Mouse (Mus musculus) CH12.LX (cell line): ENCODE data around the gene Arfgap1. TPM values are rescaled to one million over a fixed set of nuclear protein-coding genes. Genes with fewer than 3 reads are reported as not detected.

Experiments used
- DNase-seq: peaks from one replicate; pipeline ENCODE4 v3.0.0-alpha.2; 2013; ENCODE audit errors: extremely low read depth
- H3K27ac ChIP-seq: 2 replicates; pipeline ENCODE4 v1.5.1; 2012; ENCODE audit warnings: low read depth, mild to moderate bottlenecking, control low read depth, moderate library complexity; ENCODE audit not compliant: insufficient read depth
- H3K27me3 ChIP-seq: replicated peaks from 2 replicates; pipeline ENCODE3; 2012; ENCODE audit warnings: inconsistent platforms
- H3K36me3 ChIP-seq, 2 experiments: replicated peaks in 1 of 2; 2 replicates each; pipeline versions ENCODE3 to v1.6.1; 2012; ENCODE audit warnings: inconsistent platforms in 1 of 2, low read length in 1 of 2, mild to moderate bottlenecking in 1 of 2, mixed read lengths in 1 of 2, moderate library complexity in 1 of 2; ENCODE audit not compliant: control insufficient read depth in 1 of 2, insufficient read depth in 1 of 2
- H3K4me1 ChIP-seq, 2 experiments: 2 replicates each; pipeline ENCODE4 v1.6.1; 2012; ENCODE audit warnings: inconsistent platforms in 1 of 2, moderate library complexity in 1 of 2; ENCODE audit not compliant: insufficient read depth in 2 of 2, control insufficient read depth in 1 of 2
- H3K4me2 ChIP-seq: 2 replicates; pipeline ENCODE4 v1.6.1; 2012; ENCODE audit warnings: low read depth, mild to moderate bottlenecking, control low read depth; ENCODE audit not compliant: poor library complexity, insufficient read depth, severe bottlenecking
- H3K4me3 ChIP-seq, 3 experiments: fragments of 150-350 bp in 1 of 3; sonication (generic) in 1 of 3; replicated peaks in 1 of 3; 2 replicates each; pipeline versions ENCODE3 to v1.5.1; 2011 to 2012; ENCODE audit warnings: low read depth in 2 of 3, low read length in 2 of 3, mild to moderate bottlenecking in 2 of 3, moderate library complexity in 2 of 3, control low read depth in 1 of 3, improper control_type of control experiment in 1 of 3, inconsistent platforms in 1 of 3, mixed read lengths in 1 of 3; ENCODE audit not compliant: poor library complexity in 1 of 3
- H3K79me2 ChIP-seq: replicated peaks from 2 replicates; pipeline ENCODE4 v1.6.1; 2012; ENCODE audit warnings: mild to moderate bottlenecking, moderate library complexity; ENCODE audit not compliant: control insufficient read depth, poor library complexity, insufficient read depth, severe bottlenecking; ENCODE audit errors: extremely low read depth
- H3K9ac ChIP-seq: 2 replicates; pipeline ENCODE4 v1.6.1; 2012; ENCODE audit warnings: low read depth, mild to moderate bottlenecking, control low read depth, moderate library complexity; ENCODE audit not compliant: insufficient read depth
- H3K9me3 ChIP-seq: replicated peaks from 2 replicates; pipeline ENCODE3; 2012; ENCODE audit warnings: low read length, inconsistent platforms, mixed read lengths
- BHLHE40 ChIP-seq: IDR thresholded peaks from 2 replicates; pipeline ENCODE4 v1.6.1; 2011; ENCODE audit warnings: mild to moderate bottlenecking, low read depth, low read length, improper control_type of control experiment
- CHD1 ChIP-seq: IDR thresholded peaks from 2 replicates; pipeline ENCODE4 v1.6.1; 2012; ENCODE audit warnings: low read depth, low read length, improper control_type of control experiment, inconsistent platforms
- CHD2 ChIP-seq: IDR thresholded peaks from 2 replicates; pipeline ENCODE4 v1.6.1; 2011; ENCODE audit warnings: low read length, improper control_type of control experiment
- CTCF ChIP-seq, 2 experiments: IDR thresholded peaks in 1 of 2; conservative IDR thresholded peaks in 1 of 2; 2 replicates each; pipeline ENCODE4 v1.5.1; 2011 to 2012; ENCODE audit warnings: low read depth in 2 of 2, low read length in 2 of 2, improper control_type of control experiment in 1 of 2, inconsistent platforms in 1 of 2, mild to moderate bottlenecking in 1 of 2, moderate library complexity in 1 of 2
- E2F4 ChIP-seq: IDR thresholded peaks from 2 replicates; pipeline ENCODE4 v1.6.1; 2011; ENCODE audit warnings: low read depth, low read length, improper control_type of control experiment; ENCODE audit not compliant: insufficient replicate concordance
- EP300 ChIP-seq: IDR thresholded peaks from 2 replicates; pipeline ENCODE4 v1.6.1; 2011; ENCODE audit warnings: low read length, improper control_type of control experiment
- HCFC1 ChIP-seq: IDR thresholded peaks from 2 replicates; pipeline ENCODE4 v1.6.1; 2012; ENCODE audit warnings: low read depth, mild to moderate bottlenecking, inconsistent platforms, low read length, improper control_type of control experiment
- IRF4 ChIP-seq: IDR thresholded peaks from 2 replicates; pipeline ENCODE4 v1.6.1; 2014; ENCODE audit warnings: low read depth, mild to moderate bottlenecking, inconsistent platforms, low read length, improper control_type of control experiment
- JUN ChIP-seq: IDR thresholded peaks from 2 replicates; pipeline ENCODE4 v1.6.1; 2011; ENCODE audit warnings: low read depth, mild to moderate bottlenecking, low read length, improper control_type of control experiment, moderate library complexity; ENCODE audit not compliant: insufficient read depth
- JUND ChIP-seq: conservative IDR thresholded peaks from 2 replicates; pipeline ENCODE4 v1.6.1; 2011; ENCODE audit warnings: low read depth, low read length, improper control_type of control experiment
- KAT2A ChIP-seq: IDR thresholded peaks from 2 replicates; pipeline ENCODE4 v1.6.1; 2012; ENCODE audit warnings: low read length, improper control_type of control experiment, inconsistent platforms; ENCODE audit not compliant: insufficient replicate concordance
- MAFK ChIP-seq: IDR thresholded peaks from 2 replicates; pipeline ENCODE4 v1.6.1; 2011; ENCODE audit warnings: low read length, improper control_type of control experiment; ENCODE audit not compliant: insufficient replicate concordance
- RAD21 ChIP-seq: IDR thresholded peaks from 2 replicates; pipeline ENCODE4 v1.6.1; 2011; ENCODE audit warnings: low read depth, mild to moderate bottlenecking, low read length, improper control_type of control experiment, moderate library complexity
- TCF12 ChIP-seq: IDR thresholded peaks from 2 replicates; pipeline ENCODE4 v1.6.1; 2014; ENCODE audit warnings: low read depth, mild to moderate bottlenecking, inconsistent platforms, low read length, improper control_type of control experiment
- UBTF ChIP-seq: IDR thresholded peaks from 2 replicates; pipeline ENCODE4 v1.6.1; 2012; ENCODE audit warnings: low read depth, mild to moderate bottlenecking, inconsistent platforms, low read length, improper control_type of control experiment, moderate library complexity
- USF1 ChIP-seq: IDR thresholded peaks from 2 replicates; pipeline ENCODE4 v1.6.1; 2014; ENCODE audit warnings: low read depth, mild to moderate bottlenecking, inconsistent platforms, low read length, improper control_type of control experiment
- ZC3H11A ChIP-seq: IDR thresholded peaks from 2 replicates; pipeline ENCODE4 v1.6.1; 2012; ENCODE audit warnings: low read depth, mild to moderate bottlenecking, inconsistent platforms, low read length, improper control_type of control experiment
- ZKSCAN1 ChIP-seq: IDR thresholded peaks from 2 replicates; pipeline ENCODE4 v1.6.1; 2012; ENCODE audit warnings: low read depth, inconsistent platforms, low read length, improper control_type of control experiment, borderline replicate concordance
- ZNF384 ChIP-seq: IDR thresholded peaks from 2 replicates; pipeline ENCODE4 v1.6.1; 2012; ENCODE audit warnings: low read depth, low read length, improper control_type of control experiment, inconsistent platforms
- dilution Hi-C: fragments of 300-500 bp; cut with MboI; formaldehyde crosslinking; loops from 2 replicates; pipeline ENCODE4 v1.14.3; 2020; ENCODE audit warnings: low sequenced_read_pairs; ENCODE audit not compliant: extremely low pct_unique_long_range_greater_than_20kb, extremely low pct_ligation_motif_present
- in situ Hi-C: fragments of 300-500 bp; cut with MboI; formaldehyde crosslinking; loops from 3 replicates; pipeline ENCODE4 v1.14.3; 2019; ENCODE audit warnings: low sequenced_read_pairs, low pct_ligation_motif_present, low pct_unique_long_range_greater_than_20kb, mixed read lengths
- polyA plus RNA-seq: library from polyadenylated mRNA; unstranded; fragments of >175 nt; gene quantifications from 2 replicates; pipeline ENCODE4 v1.2.1, GENCODE M21; 2012; ENCODE audit warnings: low read depth; ENCODE audit not compliant: insufficient read length
- total RNA-seq, 2 experiments: library from RNA; depleted of rRNA; stranded (reverse); fragments of 300-350 nt in 1 of 2; fragments of >200 nt in 1 of 2; gene quantifications; 2 replicates each; pipeline ENCODE4 v1.2.3; 2012 to 2014

Gene Arfgap1
- total and polyA plus RNA-seq, 3 experiments: 21.3 to 37.5 (median 32.4) TPM

GRCm38 (mm10) chr2:181007054-181007453 lies 40.0 kb downstream of the Arfgap1 start:
- H3K9me3 ChIP-seq: no peaks in the 10 kb centered on the region
- TF ChIP-seq USF1 (no peak), UBTF (no peak), CTCF (conservative IDR thresholded peaks at IDR 0.05 in 1 of 2, IDR thresholded peaks at IDR 0.05 in 1 of 2; ENCODE audit: low read depth in 2 of 2, low read length in 2 of 2) (no peak), KAT2A (no peak), E2F4 (no peak), CHD1 (no peak), CHD2 (no peak), RAD21 (no peak), IRF4 (no peak), HCFC1 (no peak), MAFK (no peak), TCF12 (no peak)
- TF ChIP-seq, all 38 proteins: peak for 0
- dilution Hi-C loops: no loop called here
- no peak overlapping the region for H3K4me3 ChIP-seq
- no peaks in the 10 kb centered on the region for H3K79me2 ChIP-seq
- no peak for DNase-seq
- in situ Hi-C loops: no loop called here
- peaks cover 36% of the 10 kb centered on the region for H3K27me3 ChIP-seq
- H3K36me3 ChIP-seq: no peaks in the 10 kb centered on the region
- H3K27ac ChIP-seq: no peak overlapping the region
- H3K4me1 ChIP-seq: no peaks in the 10 kb centered on the region
- H3K9ac ChIP-seq: no peak overlapping the region
- no peak overlapping the region for H3K4me2 ChIP-seq

GRCm38 (mm10) chr2:181008339-181008738 lies 41.3 kb downstream of the Arfgap1 start:
- H3K4me3 ChIP-seq: no peak overlapping the region
- H3K4me2 ChIP-seq: no peak overlapping the region
- DNase-seq: no peak
- no peak overlapping the region for H3K9ac ChIP-seq
- H3K27me3 ChIP-seq: peaks cover 37% of the 10 kb centered on the region
- in situ Hi-C loops: no loop called here
- no peaks in the 10 kb centered on the region for H3K79me2 ChIP-seq
- dilution Hi-C loops: no loop called here
- H3K36me3 ChIP-seq: no peaks in the 10 kb centered on the region
- no peaks in the 10 kb centered on the region for H3K4me1 ChIP-seq
- no peak overlapping the region for H3K27ac ChIP-seq
- no peaks in the 10 kb centered on the region for H3K9me3 ChIP-seq
- TF ChIP-seq JUND (no peak), ZC3H11A (no peak), RAD21 (no peak)

- H3K4me1 ChIP-seq: peaks cover 11 to 22% of the 10 kb centered on the region in 2 experiments
- TF ChIP-seq EP300 (no peak), ZNF384 (no peak), TCF12 (no peak), BHLHE40 (no peak), CHD2 (no peak), JUN (no peak), IRF4 (no peak), ZKSCAN1 (no peak), JUND (no peak), UBTF (no peak), CHD1 (no peak), MAFK (no peak)
- TF ChIP-seq, all 38 proteins: peak for 0
- no peaks in the 10 kb centered on the region for H3K9me3 ChIP-seq
- in situ Hi-C loops (no loop called here), dilution Hi-C loops (no loop called here)
- peaks cover 98% of the 10 kb centered on the region for H3K27me3 ChIP-seq
- H3K9ac ChIP-seq: no peak overlapping the region
- H3K79me2 ChIP-seq: no peaks in the 10 kb centered on the region
- no peak overlapping the region for H3K27ac ChIP-seq
- H3K4me2 ChIP-seq: no peak overlapping the region
- no peak for DNase-seq
- H3K4me3 ChIP-seq: no peak overlapping the region
- no peaks in the 10 kb centered on the region for H3K36me3 ChIP-seq
These were observed 64.4 kb downstream of the Arfgap1 start for GRCm38 (mm10) chr2:181031406-181031934.
